Mouse (Mus musculus) heart, adult 2 months (tissue): ENCODE data around the gene Cfap100. TPM values are rescaled to one million over a fixed set of nuclear protein-coding genes. Genes with fewer than 3 reads are reported as not detected.

Experiments used
- DNase-seq, 2 experiments: peaks; one replicate each; pipeline ENCODE4 v3.0.0; 2021
- H3K27ac ChIP-seq: fragments of 200-600 bp; 2 replicates; pipeline ENCODE4 v1.8.1; 2022
- H3K27me3 ChIP-seq: fragments of 200-500 bp; 2 replicates; pipeline ENCODE4 v1.6.1; 2012; ENCODE audit warnings: mild to moderate bottlenecking, low read length, inconsistent platforms, mixed read lengths; ENCODE audit not compliant: control insufficient read depth, insufficient read depth
- H3K36me3 ChIP-seq: fragments of 200-500 bp; 2 replicates; pipeline ENCODE4 v1.6.1; 2012; ENCODE audit warnings: low read length, inconsistent platforms; ENCODE audit not compliant: control insufficient read depth, insufficient read depth
- H3K4me1 ChIP-seq: fragments of 200-500 bp; 2 replicates; pipeline ENCODE4 v1.6.1; 2011; ENCODE audit warnings: low read length; ENCODE audit not compliant: control insufficient read depth, insufficient read depth
- H3K4me3 ChIP-seq: fragments of 200-600 bp; 2 replicates; pipeline ENCODE4 v1.8.1; 2022
- H3K79me2 ChIP-seq: fragments of 200-500 bp; replicated peaks from 2 replicates; pipeline ENCODE4 v1.6.1; 2012; ENCODE audit warnings: mild to moderate bottlenecking, inconsistent platforms, low read length, moderate library complexity, mixed read lengths; ENCODE audit not compliant: control insufficient read depth, insufficient read depth
- H3K9ac ChIP-seq: fragments of 200-500 bp; 2 replicates; pipeline ENCODE4 v1.6.1; 2012; ENCODE audit warnings: low read depth, mild to moderate bottlenecking, control low read depth, inconsistent platforms, low read length, mixed read lengths
- CTCF ChIP-seq: fragments of 200-600 bp; IDR thresholded peaks from 2 replicates; pipeline ENCODE4 v1.8.1; 2022; ENCODE audit warnings: antibody characterized with exemption, mild to moderate bottlenecking, moderate library complexity
- EP300 ChIP-seq: fragments of 200-500 bp; IDR thresholded peaks from 2 replicates; pipeline ENCODE4 v1.6.1; 2011; ENCODE audit warnings: low read depth, low read length, control low read depth; ENCODE audit not compliant: insufficient read depth
- POLR2A ChIP-seq: fragments of 200-500 bp; IDR thresholded peaks from 2 replicates; pipeline ENCODE4 v1.6.1; 2011; ENCODE audit warnings: mild to moderate bottlenecking, low read depth, low read length, control low read depth; ENCODE audit not compliant: insufficient read depth
- WGBS: fragments of 180-500 bp; shearing (Covaris S2); methylation state at CpG from one replicate; pipeline ENCODE4 v1.1.7; 2018; 5-methylcytosine and 5-hydroxymethylcytosine counted together
- intact Hi-C: fragments of 180-260 bp; cut with DNase I; formaldehyde crosslinking; loops from one replicate; pipeline ENCODE4 v1.15.1; 2025
- polyA plus RNA-seq: library from polyadenylated mRNA; depleted of rRNA; stranded (reverse); fragments of >200 nt; gene quantifications from 2 replicates; pipeline ENCODE4 v1.2.3, GENCODE M21; 2012
- total RNA-seq, 2 experiments: library from RNA; stranded (reverse); gene quantifications; 2 replicates each; pipeline ENCODE4 v1.2.3; 2021

Gene Cfap100
- total and polyA plus RNA-seq, 3 experiments: 0.16 to 0.80 (median 0.18) TPM

DNA sequence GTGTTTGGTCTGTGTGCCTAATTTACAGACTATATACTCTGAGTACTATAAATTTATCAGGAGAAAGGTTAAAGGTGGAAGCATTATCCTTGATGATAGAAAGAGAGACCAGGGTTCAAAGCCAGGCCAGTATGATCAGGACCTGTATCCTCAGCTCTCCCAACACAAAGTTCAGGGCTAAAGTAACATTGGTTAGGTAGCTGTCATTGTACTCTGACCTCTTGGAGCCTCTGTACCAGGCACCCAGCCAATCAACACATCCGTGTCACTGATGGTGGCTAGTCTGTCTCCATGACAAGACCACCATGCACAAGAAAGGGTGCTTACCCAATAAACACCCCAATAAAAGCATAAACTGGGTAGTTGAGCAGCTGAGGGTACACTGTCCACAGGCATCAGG lies 17.6 kb downstream of the Cfap100 start:
- no peak overlapping the region for H3K4me3 ChIP-seq
- intact Hi-C loops: no loop called here
- no peak overlapping the region for H3K27ac ChIP-seq
- no peaks in the 10 kb centered on the region for H3K79me2 ChIP-seq
- H3K9ac ChIP-seq: no peak overlapping the region
- 58% methylated on average over 1 of the region's 1 CpGs for WGBS
- no peak for DNase-seq
- H3K36me3 ChIP-seq: no peaks in the 10 kb centered on the region
- no peaks in the 10 kb centered on the region for H3K27me3 ChIP-seq
- TF ChIP-seq POLR2A: no peak
- TF ChIP-seq CTCF: no peak
- TF ChIP-seq EP300: no peak
- H3K4me1 ChIP-seq: no peaks in the 10 kb centered on the region

DNA sequence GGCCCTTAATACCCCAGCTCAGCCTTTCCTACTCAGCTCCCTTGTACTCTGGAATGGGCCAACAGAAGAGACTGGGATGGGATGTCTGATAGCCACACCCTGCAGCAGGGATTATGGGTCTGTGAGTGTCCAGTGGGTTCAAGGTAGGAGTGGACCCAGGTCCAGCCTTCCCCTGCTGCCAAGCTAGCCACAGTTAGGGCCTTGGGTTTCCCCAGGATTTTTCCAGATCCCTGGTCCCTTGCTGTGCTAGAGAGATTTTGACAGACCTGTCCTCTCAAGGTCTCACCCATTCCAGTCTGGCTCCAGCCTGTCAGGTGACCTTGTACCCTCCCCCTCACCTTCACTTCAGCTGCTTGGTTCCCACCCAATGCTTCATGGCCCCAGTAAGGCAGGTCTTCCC lies 20.0 kb downstream of the Cfap100 start:
- Histone ChIP-seq H3K27ac (no peak overlapping the region), H3K4me1 (no peaks in the 10 kb centered on the region), H3K27me3 (no peaks in the 10 kb centered on the region), H3K36me3 (no peaks in the 10 kb centered on the region), H3K9ac (no peak overlapping the region), H3K79me2 (no peaks in the 10 kb centered on the region), H3K4me3 (no peak overlapping the region)
- intact Hi-C loops: no loop called here
- no peak for TF ChIP-seq CTCF
- no peak for TF ChIP-seq POLR2A
- DNase-seq: no peak

DNA sequence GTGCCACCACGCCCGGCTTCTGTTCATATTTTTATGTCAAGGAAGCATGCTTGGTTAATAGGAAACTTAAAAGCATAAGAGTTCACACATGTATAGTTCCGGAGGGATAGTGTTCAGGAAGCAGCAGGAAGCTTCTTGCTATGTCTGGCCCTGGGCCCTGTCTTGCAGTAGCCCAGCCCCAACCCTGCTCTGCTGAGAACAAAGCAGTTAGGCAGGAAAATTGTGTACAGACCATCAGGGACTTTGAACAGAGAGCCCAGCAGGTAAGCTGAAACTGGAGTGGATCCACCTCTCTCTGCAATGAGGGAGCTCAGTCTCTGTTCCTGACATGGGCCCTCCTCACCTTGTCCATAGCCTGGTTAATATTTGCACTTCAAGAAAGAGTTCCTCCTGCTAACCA lies 31.3 kb downstream of the Cfap100 start:
- Histone ChIP-seq H3K36me3 (no peaks in the 10 kb centered on the region), H3K27ac (no peak overlapping the region), H3K9ac (no peak overlapping the region), H3K27me3 (no peaks in the 10 kb centered on the region), H3K79me2 (no peaks in the 10 kb centered on the region), H3K4me1 (no peaks in the 10 kb centered on the region), H3K4me3 (no peak overlapping the region)
- TF ChIP-seq CTCF: no peak
- TF ChIP-seq POLR2A: no peak
- TF ChIP-seq EP300: no peak
- intact Hi-C loops: no loop called here
- DNase-seq: no peak
- WGBS: 55% methylated on average over 3 of the region's 3 CpGs

DNA sequence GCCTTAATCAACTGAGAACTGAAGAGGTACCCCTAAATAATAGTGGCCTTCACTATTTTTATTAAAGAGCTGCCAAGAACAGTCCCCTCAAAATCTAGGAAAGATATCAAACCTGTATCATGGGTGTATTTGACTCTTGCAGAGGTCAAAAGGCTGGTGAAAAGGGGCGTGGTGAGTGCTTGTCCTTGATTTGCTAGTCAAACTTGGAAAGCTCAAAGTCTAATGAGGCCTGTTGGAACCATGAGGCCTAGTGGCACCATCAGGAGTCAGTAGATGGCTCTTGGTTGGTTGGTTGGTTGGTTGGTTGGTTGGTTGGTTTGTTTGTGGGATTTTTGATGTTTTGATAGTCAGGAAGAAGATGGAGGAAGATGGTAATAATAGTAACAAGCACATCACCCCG lies 32.8 kb downstream of the Cfap100 start:
- H3K9ac ChIP-seq: no peak overlapping the region
- H3K79me2 ChIP-seq: no peaks in the 10 kb centered on the region
- H3K4me3 ChIP-seq: no peak overlapping the region
- intact Hi-C loops: no loop called here
- TF ChIP-seq POLR2A (no peak), CTCF (no peak), EP300 (no peak)
- DNase-seq: no peak
- H3K27ac ChIP-seq: no peak overlapping the region
- no peaks in the 10 kb centered on the region for H3K27me3 ChIP-seq
- H3K4me1 ChIP-seq: no peaks in the 10 kb centered on the region
- no peaks in the 10 kb centered on the region for H3K36me3 ChIP-seq
- WGBS: 94% methylated on average over 2 of the region's 2 CpGs

DNA sequence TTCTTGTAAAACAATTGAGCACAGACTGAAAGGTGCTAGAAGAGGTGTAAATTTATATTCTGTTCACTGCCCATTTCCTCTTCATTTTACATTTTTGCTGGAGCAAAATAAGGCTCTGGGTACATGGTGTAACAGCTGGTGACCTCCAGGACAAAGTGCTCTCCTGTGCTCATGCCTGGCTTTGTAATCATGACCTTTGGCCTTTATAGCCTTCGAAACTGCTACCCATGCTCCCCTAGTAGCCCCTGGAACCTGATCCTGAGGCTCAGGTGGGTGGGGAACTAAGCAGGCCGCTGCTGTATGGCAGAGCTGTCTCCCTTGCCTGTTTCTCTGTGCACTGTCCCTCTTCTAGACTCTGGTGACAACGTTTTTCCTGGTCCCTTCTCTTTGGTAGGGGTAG lies 34.6 kb downstream of the Cfap100 start:
- intact Hi-C loops: no loop called here
- Histone ChIP-seq H3K4me3 (no peak overlapping the region), H3K36me3 (no peaks in the 10 kb centered on the region)

DNA sequence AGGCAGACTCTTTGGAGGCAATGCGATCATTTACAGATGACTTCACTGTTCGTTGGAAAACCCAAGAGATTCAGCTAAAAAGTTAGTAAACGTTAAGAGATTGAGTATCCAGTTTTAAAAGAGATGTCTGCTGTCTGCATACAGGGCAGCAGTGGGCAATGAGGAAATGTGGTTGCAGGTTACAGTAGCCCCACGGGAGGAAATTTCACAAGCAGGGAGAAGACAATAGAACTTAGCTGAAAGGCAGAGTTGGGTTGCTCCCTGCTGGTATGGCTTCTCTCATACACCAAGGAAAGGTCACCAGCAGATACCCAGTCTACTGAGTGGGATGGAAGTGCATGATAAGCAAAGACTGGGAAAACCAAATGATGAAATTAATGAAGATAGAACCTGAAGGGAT lies 38.0 kb downstream of the Cfap100 start:
- H3K36me3 ChIP-seq: peaks cover 5% of the 10 kb centered on the region
- H3K4me1 ChIP-seq: no peaks in the 10 kb centered on the region
- intact Hi-C loops: no loop called here
- DNase-seq: no peak
- TF ChIP-seq CTCF: no peak
- TF ChIP-seq EP300: no peak
- no peak for TF ChIP-seq POLR2A
- no peak overlapping the region for H3K9ac ChIP-seq
- no peak overlapping the region for H3K4me3 ChIP-seq
- H3K27ac ChIP-seq: no peak overlapping the region
- no peaks in the 10 kb centered on the region for H3K79me2 ChIP-seq
- no peaks in the 10 kb centered on the region for H3K27me3 ChIP-seq
- 77% methylated on average over 4 of the region's 4 CpGs for WGBS

More for the DNA sequence above, 34.6 kb downstream of the Cfap100 start:
- Histone ChIP-seq H3K4me1 (no peaks in the 10 kb centered on the region), H3K9ac (no peak overlapping the region), H3K27me3 (no peaks in the 10 kb centered on the region), H3K27ac (no peak overlapping the region), H3K79me2 (no peaks in the 10 kb centered on the region)
- WGBS: 77% methylated on average over 3 of the region's 3 CpGs
- DNase-seq: no peak
- TF ChIP-seq CTCF (no peak), POLR2A (no peak), EP300 (no peak)

DNA sequence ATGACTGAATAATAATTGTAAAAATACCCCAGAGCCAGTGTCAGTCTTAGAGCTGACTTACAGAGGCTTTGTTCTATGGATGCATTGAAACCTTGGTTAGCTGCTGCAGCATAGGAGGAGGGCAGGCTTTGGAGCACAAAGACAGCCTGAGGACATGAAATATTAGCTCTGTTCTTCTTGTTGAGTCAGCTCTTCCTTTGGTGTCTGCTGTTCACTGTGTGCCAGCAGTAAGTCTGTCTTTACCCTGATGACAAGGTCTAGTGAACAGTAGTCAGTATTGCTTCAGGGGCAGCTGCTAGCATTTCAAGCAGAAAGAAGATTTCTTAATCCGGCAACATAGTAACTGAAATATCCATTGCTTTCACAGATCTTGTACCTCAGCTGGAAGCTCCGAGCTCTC lies 47.1 kb downstream of the Cfap100 start:
- Histone ChIP-seq H3K9ac (no peak overlapping the region), H3K4me3 (no peak overlapping the region), H3K27ac (no peak overlapping the region), H3K4me1 (no peaks in the 10 kb centered on the region), H3K79me2 (no peaks in the 10 kb centered on the region), H3K36me3 (0 out of 2 replicates have a peak, but pooled peaks cover 2% of the 10 kb centered on the region), H3K27me3 (no peaks in the 10 kb centered on the region)
- intact Hi-C loops: no loop called here
- no peak for DNase-seq
- 96% methylated on average over 2 of the region's 2 CpGs for WGBS
- TF ChIP-seq EP300 (no peak), CTCF (no peak), POLR2A (no peak)
